ENCODE assay signal across 21 mouse cellular contexts in genomic region chr1:152253486-152253885, GRCm38 (mm10).
A peak's percentile ranks its signal among the peaks of the same experiment; 100 is the strongest.
DNase-seq lines count a peak whose midpoint lies in the region; ATAC-seq lines count a peak whose summit lies in the region.
"Had no signal": no experiment of that assay in that cellular context is flagged by ENCODE, and none has a peak within 500 bp of the region (broad histone marks: within the 10 kb centered on the region; RNA-seq: fewer than 3 reads in every experiment).

No protein-coding gene starts in this region.

- no peak overlapping the region for H3K4me2 ChIP-seq in midbrain, embryonic 11.5 days
- H3K4me2 ChIP-seq in midbrain, embryonic 15.5 days = no peak overlapping the region
- H3K4me2 ChIP-seq: embryonic facial prominence, embryonic 12.5 days; forebrain, embryonic 13.5 days; forebrain, embryonic 15.5 days had no signal

- no peak overlapping the region for H3K9ac ChIP-seq in midbrain, embryonic 11.5 days (ENCODE audit: low read length)
- H3K9ac ChIP-seq in midbrain, embryonic 15.5 days = no peak overlapping the region
- H3K9ac ChIP-seq: embryonic facial prominence, embryonic 12.5 days; forebrain, embryonic 13.5 days; forebrain, embryonic 15.5 days; forebrain, postnatal 0 days had no signal

- no peaks in the 10 kb centered on the region for H3K9me3 ChIP-seq in heart, embryonic 10.5 days
- H3K9me3 ChIP-seq in midbrain, embryonic 11.5 days (ENCODE audit: control insufficient read depth, low read length) = no peaks in the 10 kb centered on the region
- no peaks in the 10 kb centered on the region for H3K9me3 ChIP-seq in midbrain, embryonic 15.5 days
- H3K9me3 ChIP-seq: embryonic facial prominence, embryonic 10.5 days; embryonic facial prominence, embryonic 12.5 days; forebrain, embryonic 13.5 days; forebrain, embryonic 15.5 days had no signal

- H3K27ac ChIP-seq in heart, embryonic 10.5 days = no peak overlapping the region
- H3K27ac ChIP-seq in midbrain, embryonic 11.5 days (ENCODE audit: low read depth, low read length) = no peak overlapping the region
- no peak overlapping the region for H3K27ac ChIP-seq in midbrain, embryonic 15.5 days
- H3K27ac ChIP-seq: embryonic facial prominence, embryonic 10.5 days; embryonic facial prominence, embryonic 12.5 days; forebrain, embryonic 13.5 days; forebrain, embryonic 15.5 days had no signal

- no peak overlapping the region for H3K4me3 ChIP-seq in heart, embryonic 10.5 days
- no peak overlapping the region for H3K4me3 ChIP-seq in midbrain, embryonic 11.5 days (ENCODE audit: low read depth, low read length)
- H3K4me3 ChIP-seq in midbrain, embryonic 15.5 days = no peak overlapping the region
- H3K4me3 ChIP-seq: embryonic facial prominence, embryonic 10.5 days; embryonic facial prominence, embryonic 12.5 days; forebrain, embryonic 13.5 days; forebrain, embryonic 15.5 days had no signal

- H3K27me3 ChIP-seq in heart, embryonic 10.5 days (ENCODE audit: insufficient read depth, poor library complexity, severe bottlenecking) = no peaks in the 10 kb centered on the region
- no peaks in the 10 kb centered on the region for H3K27me3 ChIP-seq in midbrain, embryonic 11.5 days (ENCODE audit: control insufficient read depth, insufficient read depth, low read length)
- H3K27me3 ChIP-seq in midbrain, embryonic 15.5 days (replicated peaks) = no peaks in the 10 kb centered on the region
- H3K27me3 ChIP-seq: embryonic facial prominence, embryonic 12.5 days; forebrain, embryonic 13.5 days; forebrain, embryonic 15.5 days; Patski had no signal

- no peak for ATAC-seq in midbrain, embryonic 11.5 days (ENCODE audit: low FRiP score)
- ATAC-seq in midbrain, embryonic 15.5 days (replicated peaks) = no peak
- 0 out of 2 replicates have a peak, but pooled peaks have one; percentile 13 for ATAC-seq in megakaryocyte, adult 5-6 weeks (ENCODE audit: poor library complexity, severe bottlenecking)
- ATAC-seq: forebrain, embryonic 13.5 days; forebrain, embryonic 15.5 days; forebrain, postnatal 0 days; Patski had no signal

- no peaks in the 10 kb centered on the region for H3K4me1 ChIP-seq in heart, embryonic 10.5 days
- no peaks in the 10 kb centered on the region for H3K4me1 ChIP-seq in midbrain, embryonic 11.5 days (ENCODE audit: control insufficient read depth, insufficient read depth, low read length)
- peaks cover 3% of the 10 kb centered on the region; the same call in 1 of the 2 replicates for H3K4me1 ChIP-seq in midbrain, embryonic 15.5 days
- H3K4me1 ChIP-seq: embryonic facial prominence, embryonic 12.5 days; forebrain, embryonic 13.5 days; forebrain, embryonic 15.5 days had no signal

- no peaks in the 10 kb centered on the region for H3K36me3 ChIP-seq in heart, embryonic 10.5 days
- H3K36me3 ChIP-seq in midbrain, embryonic 11.5 days (ENCODE audit: control insufficient read depth, insufficient read depth, low read length) = no peaks in the 10 kb centered on the region
- no peaks in the 10 kb centered on the region for H3K36me3 ChIP-seq in midbrain, embryonic 15.5 days (replicated peaks)
- H3K36me3 ChIP-seq: embryonic facial prominence, embryonic 10.5 days; embryonic facial prominence, embryonic 12.5 days; forebrain, embryonic 15.5 days; G1E had no signal

- WGBS in heart, embryonic 10.5 days = 74% methylated on average over 4 of the region's 4 CpGs
- 80% methylated on average over 4 of the region's 4 CpGs for WGBS in midbrain, embryonic 11.5 days
- WGBS in midbrain, embryonic 15.5 days = 80% methylated on average over 4 of the region's 4 CpGs

- peak; percentile 16 for DNase-seq in heart, adult 11 months
- no peak for DNase-seq in heart, embryonic 10.5 days (ENCODE audit: low spot score)
- DNase-seq in midbrain, embryonic 11.5 days (ENCODE audit: low spot score, missing footprints) = peak; percentile 59
- no peak for DNase-seq in cerebellum, postnatal 4 days (ENCODE audit: low spot score in 2 of 2)
- DNase-seq: adrenal gland, adult 8-10 months; adrenal gland, postnatal 14 days; cerebellum, adult 11 months; cerebellum, adult 18-20 months; cerebellum, adult 8-10 months; cerebellum, adult 9-11 months; cerebellum, postnatal 14 days; cerebellum, postnatal 36 days; forebrain, postnatal 0 days had no signal

Comparison
In these comparisons a context has a peak if more than half of its experiments do, and no peak if none do; other contexts are left out.
1. DNase-seq: peak in heart, adult 11 months (single experiment) and midbrain, embryonic 11.5 days (single experiment); none in heart, embryonic 10.5 days (single experiment) and cerebellum, postnatal 4 days (0 of 2).